Mouse (Mus musculus) megakaryocyte-erythroid progenitor cell, adult 5-6 weeks (primary cell): Measurements from ENCODE around the gene Acta2. TPM values are rescaled to one million over a fixed set of nuclear protein-coding genes. Genes with fewer than 3 reads are reported as not detected.
"Not testable (repeated sequence)": the region's sequence is repeated elsewhere in the genome, so short reads cannot be mapped to it uniquely, and the experiment has no call there.

Source experiments
- ATAC-seq: replicated peaks from 2 replicates; pipeline ENCODE4 v1.8.0; 2016; ENCODE audit warnings: mild to moderate bottlenecking, inconsistent platforms; ENCODE audit not compliant: severe bottlenecking, poor library complexity, low FRiP score, low TSS enrichment
- total RNA-seq, 2 experiments: library from RNA; stranded (forward) in 1 of 2; stranded (reverse) in 1 of 2; fragments of 200-1000, 215-1000 nt in 1 of 2; fragments of >200 nt in 1 of 2; fragmentation: Nextera tagmentation in 1 of 2; gene quantifications; 2 replicates each; pipeline ENCODE4 v1.2.3; 2014 to 2017

The Acta2 gene
- total RNA-seq, 2 experiments from 2014 or later, result not detected

- ATAC-seq, result no peak
Observed at GRCm38 (mm10) chr19:34236049-34236448, 19.3 kb downstream of the Acta2 start.

GRCm38 (mm10) chr19:34233944-34234343 is 21.4 kb downstream of the Acta2 start:
- no peak for ATAC-seq

DNA sequence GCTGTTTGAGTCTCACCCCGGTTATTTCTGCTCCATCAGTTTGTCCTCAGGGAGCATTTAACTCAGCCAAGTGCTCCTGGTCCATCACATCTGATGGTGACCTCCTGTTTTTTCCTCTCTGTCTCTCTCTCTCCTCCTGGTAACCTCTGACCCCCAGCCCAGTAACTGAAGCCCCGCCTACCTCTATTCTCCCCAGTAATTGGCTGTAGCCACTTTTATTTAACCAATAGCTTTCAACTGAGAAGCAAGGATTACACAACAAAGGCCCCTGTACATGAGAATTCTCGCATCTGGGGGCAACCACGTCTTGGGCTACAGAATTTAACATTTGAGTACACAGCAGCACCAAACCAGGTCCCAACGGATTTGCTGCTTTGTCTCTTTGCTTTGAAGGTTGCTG is 23.1 kb downstream of the Acta2 start:
- ATAC-seq, result no peak

DNA sequence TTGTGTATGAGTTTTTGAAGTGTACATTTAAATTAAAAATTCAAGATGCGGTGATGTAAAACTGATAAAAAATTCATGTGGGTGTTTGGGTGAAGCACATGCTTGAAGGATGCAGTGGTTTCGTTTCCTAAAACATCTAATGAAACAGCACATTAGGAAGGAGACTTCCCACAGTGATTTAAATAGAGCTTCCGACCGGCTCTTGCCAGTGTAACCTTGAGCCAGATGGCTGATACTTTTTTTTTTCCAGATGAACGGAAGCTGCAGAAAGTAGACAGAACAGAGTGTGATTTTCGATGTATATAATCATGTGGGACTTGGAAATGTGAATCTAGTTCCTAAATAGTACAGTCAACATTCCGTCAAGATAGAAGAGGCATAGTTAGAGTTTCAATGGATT is 23.8 kb downstream of the Acta2 start:
- ATAC-seq, result no peak

DNA sequence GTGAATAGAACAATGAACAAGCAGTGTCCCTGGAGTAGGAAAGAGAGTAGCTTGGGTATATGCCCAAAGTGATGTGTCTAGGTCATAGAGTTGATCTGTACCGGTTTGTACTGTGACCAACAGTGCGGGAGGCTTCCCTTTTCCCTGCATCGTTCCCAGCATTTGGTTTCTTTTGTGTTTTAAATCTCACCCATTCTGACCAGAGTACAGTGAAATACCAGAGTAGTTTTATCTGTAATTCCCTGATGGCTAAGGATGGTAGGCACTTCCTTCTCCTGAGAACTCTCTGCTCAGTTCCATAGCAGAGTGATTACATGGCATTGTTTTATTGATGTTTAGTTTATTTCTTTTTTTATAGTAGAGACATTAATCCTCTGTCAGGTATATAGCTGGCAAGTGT is 32.6 kb downstream of the Acta2 start:
- no peak for ATAC-seq

DNA sequence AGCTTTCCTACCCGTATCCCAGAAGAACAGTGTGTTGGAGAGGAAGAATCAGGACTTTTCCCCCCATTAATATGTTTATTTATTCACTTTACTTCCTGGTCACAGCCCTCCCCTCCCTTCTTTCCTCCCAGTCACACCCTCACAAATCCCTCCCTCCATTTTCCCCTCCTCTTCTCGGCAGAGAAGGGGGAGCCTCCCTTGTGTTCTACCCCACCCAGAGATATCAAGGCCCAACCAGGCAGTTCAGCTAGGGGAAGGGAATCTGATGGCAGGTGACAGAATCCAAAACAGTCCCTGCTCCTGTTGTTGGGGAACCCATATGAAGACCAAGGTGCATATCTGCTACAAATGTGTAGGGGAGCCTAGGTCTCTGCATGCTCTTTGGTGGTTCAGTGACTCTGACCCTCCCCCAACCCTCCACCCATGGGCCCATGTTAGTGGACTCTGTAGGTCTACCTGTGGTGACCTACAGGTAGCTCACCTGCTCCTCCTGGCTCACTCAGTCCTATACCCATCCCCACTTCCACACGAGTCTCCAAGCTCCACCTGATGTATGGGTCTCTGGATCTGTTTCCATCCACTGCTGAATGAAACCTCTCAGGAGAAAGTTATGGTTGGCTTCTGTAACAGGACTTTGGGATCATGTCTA is 34.5 kb downstream of the Acta2 start:
- no peak for ATAC-seq

DNA sequence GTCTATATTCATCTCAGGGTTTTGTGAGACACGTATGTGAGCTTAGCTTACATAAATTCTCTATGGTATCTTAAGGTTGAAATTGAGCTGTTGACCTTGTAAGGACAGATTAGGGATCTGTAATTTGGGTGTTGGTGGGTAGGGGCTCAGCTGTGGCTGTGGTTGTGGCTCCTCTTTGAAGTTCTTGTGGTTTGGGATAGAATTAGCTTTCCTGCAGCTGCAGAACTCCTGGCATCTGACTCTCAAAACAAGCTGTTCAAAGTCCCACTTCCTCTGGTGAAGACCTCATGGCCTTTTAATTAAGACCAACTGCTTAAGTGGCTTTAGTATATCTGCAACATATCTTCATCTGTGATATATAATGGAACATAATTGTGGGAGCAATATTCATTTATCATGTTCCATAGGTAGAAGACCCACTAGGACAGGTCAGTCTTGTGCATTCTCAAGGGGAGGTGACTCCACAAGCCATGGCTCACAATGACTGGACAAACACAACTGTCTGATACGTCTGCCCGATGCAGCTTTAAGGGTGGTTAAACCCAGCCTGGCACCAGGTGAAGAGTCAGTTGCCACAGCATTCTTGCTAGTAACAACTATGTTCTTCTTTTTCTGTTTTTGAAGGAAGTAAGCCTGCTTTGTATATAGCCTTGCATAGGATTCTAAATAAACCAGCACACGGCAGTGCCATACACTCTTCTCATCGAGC is 36.0 kb downstream of the Acta2 start:
- ATAC-seq, result no peak

- no peak for ATAC-seq
Observed at GRCm38 (mm10) chr19:34217761-34218160, 37.6 kb downstream of the Acta2 start.

- no peak for ATAC-seq
Observed at GRCm38 (mm10) chr19:34216956-34217355, 38.4 kb downstream of the Acta2 start.

GRCm38 (mm10) chr19:34214136-34214535 is 41.3 kb downstream of the Acta2 start:
- ATAC-seq, result no peak

GRCm38 (mm10) chr19:34213251-34213645 is 42.1 kb downstream of the Acta2 start:
- no peak for ATAC-seq

GRCm38 (mm10) chr19:34212489-34213250 is 42.7 kb downstream of the Acta2 start:
- ATAC-seq, result no peak

- no peak for ATAC-seq
Observed at GRCm38 (mm10) chr19:34210841-34211240, 44.5 kb downstream of the Acta2 start.

GRCm38 (mm10) chr19:34209930-34210581 is 45.3 kb downstream of the Acta2 start:
- ATAC-seq, result no peak

- ATAC-seq, result no peak
Observed at GRCm38 (mm10) chr19:34209031-34209430, 46.4 kb downstream of the Acta2 start.

- no peak for ATAC-seq
Observed at GRCm38 (mm10) chr19:34206760-34207440, 48.5 kb downstream of the Acta2 start.

- not testable (repeated sequence) for ATAC-seq
Observed at GRCm38 (mm10) chr19:34206128-34206527, 49.3 kb downstream of the Acta2 start.

- ATAC-seq, result no peak
Observed at GRCm38 (mm10) chr19:34202668-34203067, 52.7 kb downstream of the Acta2 start.

DNA sequence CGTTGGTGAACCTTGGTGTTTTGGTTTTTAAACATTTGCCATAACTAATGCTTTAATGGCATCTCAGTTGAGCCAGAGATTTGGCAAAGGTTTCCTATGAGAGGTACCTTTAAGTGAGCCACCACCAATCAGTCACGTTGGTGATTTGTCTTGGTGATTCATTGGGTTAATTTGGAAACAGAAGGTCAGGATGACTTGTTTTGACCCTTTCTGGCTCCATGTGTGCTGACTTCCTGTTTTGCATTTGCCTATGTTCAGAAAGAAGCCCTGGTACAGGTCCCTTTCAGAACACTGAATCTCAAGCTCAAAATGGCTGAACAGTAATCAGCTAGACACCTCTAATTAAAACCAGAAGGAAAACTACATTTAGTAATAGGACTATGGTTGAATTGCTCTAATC is 55.9 kb downstream of the Acta2 start:
- no peak for ATAC-seq

GRCm38 (mm10) chr19:34198901-34199300 is 56.5 kb downstream of the Acta2 start:
- ATAC-seq, result no peak
